Mouse (Mus musculus) T-helper 2 cell (primary cell): ENCODE data around the gene Higd2a.

Experiments
- in situ Hi-C: fragments of 300-600 bp; cut with MboI, MseI; formaldehyde crosslinking; loops from one replicate; pipeline ENCODE4 v1.15.1; 2025; ENCODE audit warnings: high pct_unique_total_duplicates

Gene Higd2a

GRCm38 (mm10) chr13:54616998-54617397 is 27.0 kb downstream of the Higd2a start:
- in situ Hi-C loops = no loop called here

- in situ Hi-C loops = no loop called here
These were observed 31.3 kb downstream of the Higd2a start, which contains the start of gene Faf2 for GRCm38 (mm10) chr13:54621155-54621932. Faf2 (plus strand) TSS chr13:54621784.

GRCm38 (mm10) chr13:54621960-54622521 is 32.0 kb downstream of the Higd2a start:
- in situ Hi-C loops = no loop called here

- in situ Hi-C loops = no loop called here
These were observed 39.1 kb downstream of the Higd2a start for GRCm38 (mm10) chr13:54629128-54629527.

GRCm38 (mm10) chr13:54632731-54633277 is 42.8 kb downstream of the Higd2a start:
- in situ Hi-C loops = no loop called here

- in situ Hi-C loops = no loop called here
These were observed 45.0 kb downstream of the Higd2a start for GRCm38 (mm10) chr13:54635011-54635410.
